Mouse (Mus musculus) hindbrain, embryonic 10.5 days (tissue): ENCODE data around the gene Nudt14. TPM values are rescaled to one million over a fixed set of nuclear protein-coding genes. Genes with fewer than 3 reads are reported as not detected.

ENCODE experiments used
- DNase-seq: peaks from one replicate; pipeline ENCODE4 v3.0.0-alpha.2; 2017; ENCODE audit warnings: low spot score
- H3K27ac ChIP-seq: fragments of 300-500 bp; sonication (generic); 2 replicates; pipeline ENCODE4 v1.5.1; 2016; ENCODE audit warnings: mild to moderate bottlenecking, moderate library complexity
- H3K27me3 ChIP-seq: fragments of 300-500 bp; sonication (generic); 2 replicates; pipeline ENCODE4 v1.6.1; 2016; ENCODE audit warnings: mild to moderate bottlenecking; ENCODE audit not compliant: poor library complexity, insufficient read depth, severe bottlenecking
- H3K36me3 ChIP-seq: fragments of 300-500 bp; sonication (generic); 2 replicates; pipeline ENCODE4 v1.6.1; 2016; ENCODE audit warnings: mild to moderate bottlenecking, moderate library complexity
- H3K4me1 ChIP-seq: fragments of 300-500 bp; sonication (generic); replicated peaks from 2 replicates; pipeline ENCODE4 v1.6.1; 2016; ENCODE audit warnings: mild to moderate bottlenecking
- H3K4me3 ChIP-seq: fragments of 300-500 bp; sonication (generic); 2 replicates; pipeline ENCODE4 v1.5.1; 2016; ENCODE audit warnings: mild to moderate bottlenecking, moderate library complexity
- H3K9me3 ChIP-seq: fragments of 300-500 bp; sonication (generic); 2 replicates; pipeline ENCODE4 v1.6.1; 2016; ENCODE audit warnings: mild to moderate bottlenecking, moderate library complexity
- WGBS: fragments of 180-500 bp; shearing (Covaris S2); methylation state at CpG from one replicate; pipeline ENCODE4 v1.1.7; 2016; 5-methylcytosine and 5-hydroxymethylcytosine counted together
- polyA plus RNA-seq: library from polyadenylated mRNA; unstranded; fragments of >200 nt; fragmentation: Nextera tagmentation; extraction: Ambion mirVana; gene quantifications from 2 replicates; pipeline ENCODE4 v1.2.1, GENCODE M21; 2016

Nudt14 gene
- polyA plus RNA-seq, 1 experiment from 2014 or later, result 79.5 TPM

DNA sequence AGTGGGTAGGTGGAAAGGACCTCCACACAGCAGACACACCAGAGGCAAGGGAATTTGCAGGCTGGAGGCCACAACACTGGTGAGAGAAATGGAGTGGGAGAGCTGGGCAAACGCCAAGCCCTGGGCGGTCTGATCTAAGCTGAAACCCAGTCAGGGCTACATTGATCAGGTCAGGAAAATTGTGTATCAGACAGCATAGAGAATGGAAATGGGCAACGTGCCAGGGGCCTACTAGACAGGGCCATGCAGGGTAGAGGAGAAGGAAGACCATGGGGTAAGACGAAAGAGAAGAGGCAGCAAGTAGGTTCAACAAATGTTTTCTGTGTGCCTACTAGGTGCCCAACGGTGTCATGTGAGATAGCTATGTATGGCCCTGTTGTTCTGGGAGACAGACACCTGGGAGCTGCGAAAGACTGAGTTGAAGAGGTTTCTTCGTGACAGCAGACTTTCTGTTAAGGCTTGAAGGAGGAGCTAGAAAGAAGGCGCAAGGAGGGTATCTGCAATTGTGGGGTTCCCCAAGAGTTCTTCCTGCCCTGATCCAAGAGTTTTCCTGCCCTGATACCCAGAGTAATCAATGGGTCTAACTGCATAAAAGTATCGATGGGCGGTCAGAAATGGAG, 658 bp downstream of the Nudt14 start:
- no peaks in the 10 kb centered on the region for H3K9me3 ChIP-seq
- WGBS, result 48% methylated on average over 10 of the region's 10 CpGs
- H3K27me3 ChIP-seq, result peaks cover 9% of the 10 kb centered on the region; the same call in 1 of the 2 replicates
- DNase-seq, result no peak
- no peaks in the 10 kb centered on the region for H3K36me3 ChIP-seq
- H3K4me3 ChIP-seq, result peak overlapping the region; percentile 85
- peaks cover 57% of the 10 kb centered on the region for H3K4me1 ChIP-seq
- peak overlapping the region; percentile 97 for H3K27ac ChIP-seq

DNA sequence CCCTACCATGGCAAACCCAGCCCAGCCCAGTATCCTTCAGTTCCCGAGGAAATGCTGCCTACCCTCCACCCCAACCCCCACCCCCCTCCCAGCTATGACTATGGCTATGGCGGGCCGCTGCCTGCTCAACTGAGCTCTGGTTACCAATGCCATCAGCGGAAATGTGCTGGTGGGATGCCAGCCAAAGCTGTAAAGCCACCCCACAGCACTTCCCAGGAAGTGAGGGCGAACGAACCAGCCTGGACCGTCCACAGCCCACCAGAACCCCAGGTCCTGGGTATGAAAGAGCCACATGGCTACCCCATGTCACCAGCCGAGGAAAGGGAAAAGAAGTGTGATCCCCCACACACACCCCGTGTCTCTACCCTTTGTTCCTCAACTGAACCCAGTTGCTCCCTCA, 1.2 kb downstream of the Nudt14 start:
- H3K27me3 ChIP-seq, result peaks cover 9% of the 10 kb centered on the region; the same call in 1 of the 2 replicates
- 88% methylated on average over 9 of the region's 9 CpGs for WGBS
- no peak overlapping the region for H3K27ac ChIP-seq
- H3K4me3 ChIP-seq, result 0 out of 2 replicates have a peak overlapping the region, but pooled peaks have one; percentile 85
- no peaks in the 10 kb centered on the region for H3K9me3 ChIP-seq
- no peak for DNase-seq
- peaks cover 57% of the 10 kb centered on the region for H3K4me1 ChIP-seq
- H3K36me3 ChIP-seq, result no peaks in the 10 kb centered on the region

DNA sequence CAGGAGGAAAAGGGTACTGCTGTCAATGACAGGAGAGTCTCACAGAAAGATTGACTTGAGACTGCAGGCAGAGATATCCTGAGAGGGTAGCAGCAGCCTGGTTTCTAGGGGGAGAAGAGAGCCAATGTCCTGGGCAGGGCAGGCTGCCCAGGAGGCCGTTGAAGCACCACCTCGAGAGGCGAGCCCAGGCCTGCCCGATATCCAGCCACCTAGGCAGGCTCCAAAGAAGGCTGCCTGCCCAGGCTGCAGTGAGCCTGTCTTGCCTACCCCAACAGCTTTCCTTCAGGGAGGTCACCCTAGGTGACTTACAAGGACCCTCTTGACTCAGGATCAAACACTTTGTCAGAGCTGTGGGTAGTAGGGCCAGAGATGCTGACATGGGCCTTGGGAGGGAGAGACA, 1.7 kb downstream of the Nudt14 start:
- Histone ChIP-seq H3K36me3 (no peaks in the 10 kb centered on the region), H3K9me3 (no peaks in the 10 kb centered on the region), H3K27me3 (peaks cover 9% of the 10 kb centered on the region; the same call in 1 of the 2 replicates), H3K27ac (no peak overlapping the region), H3K4me3 (no peak overlapping the region), H3K4me1 (peaks cover 57% of the 10 kb centered on the region)
- 88% methylated on average over 4 of the region's 4 CpGs for WGBS
- DNase-seq, result no peak

DNA sequence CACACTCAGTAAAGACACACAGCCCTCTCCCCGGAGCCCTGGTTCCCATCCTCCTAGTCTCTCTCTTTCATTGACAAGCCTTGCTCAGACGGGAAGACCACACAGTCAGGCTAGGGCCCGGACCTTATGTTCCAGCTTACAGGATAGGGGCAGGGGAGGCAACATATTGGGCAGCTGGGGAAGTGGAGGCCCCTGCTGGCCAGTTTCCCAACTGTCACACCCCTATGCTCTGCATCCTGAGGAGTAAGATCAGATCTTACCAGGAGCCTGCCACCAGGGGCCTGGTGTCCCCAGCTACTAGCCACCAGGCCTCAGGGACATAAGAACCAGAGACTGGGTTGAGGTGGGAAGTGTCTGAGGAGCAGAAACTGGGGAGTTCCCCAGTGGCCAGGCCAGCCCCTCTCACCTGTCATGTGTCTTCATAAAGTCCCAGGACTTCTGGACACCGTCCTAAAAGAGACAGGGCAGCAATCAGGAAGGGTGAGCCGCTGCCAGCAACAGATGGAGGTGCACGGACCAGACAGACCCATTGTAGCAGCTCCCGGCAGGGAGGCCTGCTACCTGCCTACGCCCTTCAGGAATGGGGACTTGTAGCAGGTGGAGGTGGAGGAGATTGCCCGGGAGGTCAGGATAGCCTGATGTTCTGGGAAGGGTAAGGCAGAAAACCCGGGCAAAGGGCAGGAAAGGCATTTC, 2.9 kb downstream of the Nudt14 start:
- H3K27ac ChIP-seq, result peak overlapping the region; percentile 50; the same call in 1 of the 2 replicates
- H3K9me3 ChIP-seq, result no peaks in the 10 kb centered on the region
- no peak overlapping the region for H3K4me3 ChIP-seq
- WGBS, result 61% methylated on average over 10 of the region's 10 CpGs
- peaks cover 9% of the 10 kb centered on the region; the same call in 1 of the 2 replicates for H3K27me3 ChIP-seq
- peak; percentile 65 for DNase-seq
- H3K36me3 ChIP-seq, result no peaks in the 10 kb centered on the region
- peaks cover 61% of the 10 kb centered on the region for H3K4me1 ChIP-seq

DNA sequence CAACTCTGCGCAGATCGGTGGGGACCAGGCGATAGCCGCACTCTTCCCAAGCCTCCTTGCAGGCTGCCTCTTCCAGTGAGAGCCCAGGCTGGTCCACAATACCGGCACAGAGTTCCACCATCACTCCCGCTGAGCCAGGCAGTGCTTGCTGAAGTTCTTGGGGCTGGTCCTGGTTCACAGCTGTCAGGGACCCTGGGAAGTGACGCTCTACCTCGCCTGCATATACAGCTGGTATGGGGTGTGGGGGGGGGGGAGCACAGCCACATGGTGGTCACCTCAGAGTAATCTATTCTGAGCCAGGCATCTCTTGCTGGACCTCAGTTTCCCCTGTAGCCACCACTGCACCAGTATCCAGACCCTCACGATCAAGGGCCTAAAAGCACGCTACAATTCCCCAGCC, 3.6 kb downstream of the Nudt14 start:
- Histone ChIP-seq H3K9me3 (no peaks in the 10 kb centered on the region), H3K36me3 (no peaks in the 10 kb centered on the region), H3K4me1 (peaks cover 61% of the 10 kb centered on the region), H3K27me3 (peaks cover 8% of the 10 kb centered on the region; the same call in 1 of the 2 replicates), H3K4me3 (no peak overlapping the region), H3K27ac (peak overlapping the region; percentile 50)
- 84% methylated on average over 10 of the region's 10 CpGs for WGBS
- no peak for DNase-seq

DNA sequence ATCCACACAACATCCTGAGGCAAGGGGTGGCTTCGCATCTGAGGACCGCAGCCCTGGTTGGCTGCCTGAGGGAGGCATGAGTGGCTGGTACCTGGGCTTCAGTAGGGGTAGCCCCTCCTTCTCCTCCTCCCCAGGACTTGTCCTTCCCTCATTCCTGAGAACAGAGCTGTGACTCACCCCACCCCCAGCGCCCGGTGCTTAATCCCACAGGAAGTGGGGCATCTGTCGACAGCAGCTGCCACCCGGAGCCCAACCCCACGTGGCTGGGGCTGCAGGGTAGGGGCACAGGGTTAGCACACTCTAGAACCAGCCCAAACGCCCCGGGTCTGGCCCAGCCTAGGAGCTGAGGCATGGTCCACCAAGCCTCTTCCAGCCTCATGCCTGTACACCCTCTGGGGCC, 4.0 kb downstream of the Nudt14 start:
- Histone ChIP-seq H3K36me3 (no peaks in the 10 kb centered on the region), H3K27me3 (peaks cover 5% of the 10 kb centered on the region; the same call in 1 of the 2 replicates), H3K9me3 (no peaks in the 10 kb centered on the region), H3K4me1 (peaks cover 65% of the 10 kb centered on the region), H3K4me3 (no peak overlapping the region), H3K27ac (peak overlapping the region; percentile 35)
- 49% methylated on average over 9 of the region's 9 CpGs for WGBS
- no peak for DNase-seq

DNA sequence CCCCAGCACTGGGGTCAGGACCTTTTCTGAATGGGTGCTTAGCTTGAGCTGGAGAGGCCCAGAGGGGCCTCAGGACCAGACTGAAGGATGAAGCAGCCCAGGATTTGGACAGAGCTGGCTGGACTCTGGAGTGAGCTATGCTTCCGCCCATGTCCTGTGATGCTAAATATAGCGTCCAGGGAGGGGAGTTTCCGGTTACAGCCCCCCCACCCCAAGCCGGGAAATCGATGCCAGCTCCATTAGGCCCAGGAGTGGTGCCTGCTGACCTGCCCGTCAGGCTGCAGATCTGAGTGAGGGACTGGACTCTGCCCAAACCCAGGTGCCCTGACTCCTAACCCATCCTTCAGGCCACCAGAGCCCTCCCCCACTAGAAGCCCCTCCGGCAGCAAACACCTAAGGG, 9.3 kb downstream of the Nudt14 start:
- peaks cover 52% of the 10 kb centered on the region for H3K27me3 ChIP-seq
- no peaks in the 10 kb centered on the region for H3K36me3 ChIP-seq
- WGBS, result 44% methylated on average over 7 of the region's 7 CpGs
- H3K4me3 ChIP-seq, result no peak overlapping the region
- no peaks in the 10 kb centered on the region for H3K9me3 ChIP-seq
- DNase-seq, result no peak
- H3K4me1 ChIP-seq, result peaks cover 52% of the 10 kb centered on the region
- 0 out of 2 replicates have a peak overlapping the region, but pooled peaks have one; percentile 35 for H3K27ac ChIP-seq

DNA sequence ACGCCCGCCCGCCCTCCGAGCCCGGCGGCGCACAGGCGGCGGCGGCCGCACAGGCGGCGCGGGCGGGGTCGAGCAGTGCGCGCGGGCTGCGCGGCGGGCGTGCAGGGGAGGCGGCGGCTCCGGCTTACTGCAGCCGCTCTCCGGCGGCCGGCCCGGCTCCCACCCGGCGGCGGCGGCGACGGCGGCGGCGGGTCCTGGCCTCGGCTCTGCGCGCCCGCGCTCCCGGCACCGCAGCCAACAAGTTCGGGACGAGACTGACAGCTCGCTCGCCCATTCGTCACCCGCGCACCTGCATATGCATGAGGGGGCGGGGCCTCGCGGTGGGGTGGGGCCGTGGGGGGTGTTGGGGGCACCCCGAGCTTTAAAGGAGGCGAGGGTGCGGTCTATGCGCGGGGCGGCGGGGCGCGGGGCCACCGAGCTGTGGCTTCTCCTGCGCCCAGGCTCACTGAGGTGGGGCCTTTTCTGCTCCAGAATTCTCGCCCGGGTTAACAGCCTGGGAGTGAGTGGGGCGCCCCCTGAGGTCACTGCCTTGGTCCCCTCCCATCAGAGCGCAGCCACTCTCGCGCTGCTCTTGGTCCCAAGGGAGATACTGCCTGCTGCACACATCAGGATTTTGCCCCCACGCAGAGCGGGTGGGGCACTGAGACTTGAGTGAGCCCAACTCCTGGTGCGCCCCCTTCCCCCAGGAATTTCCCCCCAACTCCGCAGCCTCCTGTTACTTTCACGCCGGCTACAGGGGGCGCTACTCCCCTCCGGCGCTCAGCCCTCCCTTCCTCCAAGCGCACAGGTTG, 12.2 kb downstream of the Nudt14 start, which contains the start of gene Jag2:
Gene Jag2, minus strand, starts transcription at position 215 of the 791 bp plus-strand sequence.
- peak within 1 kb of the TSS; percentile 84 for H3K27ac ChIP-seq
- WGBS, result 7% methylated on average over 85 of the region's 85 CpGs
- H3K4me1 ChIP-seq, result peaks cover 67% of the 10 kb centered on the region
- peak within 1 kb of the TSS; percentile 64 for H3K4me3 ChIP-seq
- no peaks in the 10 kb centered on the region for H3K36me3 ChIP-seq
- peak; percentile 74 for DNase-seq
- H3K27me3 ChIP-seq, result peaks cover 80% of the 10 kb centered on the region
- no peaks in the 10 kb centered on the region for H3K9me3 ChIP-seq

DNA sequence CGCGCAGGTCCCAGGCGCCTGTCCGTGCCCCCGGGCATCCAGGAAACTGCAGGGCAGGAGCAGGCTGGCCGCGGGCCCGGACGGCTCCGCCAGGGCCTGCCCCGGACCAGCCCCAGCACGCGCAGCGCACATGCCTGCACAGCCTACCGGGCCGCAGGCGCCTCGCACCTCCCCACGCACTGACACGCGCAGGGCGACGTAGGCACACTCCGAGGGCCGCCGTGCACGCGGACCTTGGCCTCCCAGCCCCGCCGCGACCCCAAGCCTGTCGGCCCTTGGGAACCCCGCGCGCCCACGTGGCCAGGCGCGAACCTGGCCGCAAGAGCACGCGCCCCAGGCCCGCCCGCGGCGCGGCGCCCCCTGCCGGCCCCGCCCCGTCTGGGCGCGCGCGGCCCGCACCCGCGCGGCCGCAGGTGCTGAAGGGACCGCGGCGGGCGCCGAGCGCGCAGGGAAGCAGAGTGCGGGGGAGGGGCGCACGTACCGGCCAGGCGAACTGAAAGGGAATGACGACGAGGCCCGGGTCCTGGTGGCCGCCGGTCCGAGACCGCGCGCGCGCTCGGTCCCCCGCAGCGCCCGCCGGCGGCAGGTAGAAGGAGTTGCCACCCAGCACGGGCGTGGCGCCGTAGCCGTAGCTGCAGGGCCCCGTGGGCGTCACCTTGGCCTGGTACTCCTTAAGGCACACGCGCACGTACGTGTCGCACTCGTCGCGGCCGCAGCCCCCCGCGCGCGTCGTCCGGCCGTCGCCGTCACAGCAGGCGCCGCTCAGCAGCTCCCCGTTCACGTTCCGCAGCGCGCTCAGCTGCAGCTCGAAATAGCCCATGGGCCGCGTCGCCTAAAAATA, 13.3 kb downstream of the Nudt14 start:
- no peaks in the 10 kb centered on the region for H3K9me3 ChIP-seq
- WGBS, result 2% methylated on average over 121 of the region's 124 CpGs
- no peaks in the 10 kb centered on the region for H3K36me3 ChIP-seq
- peak; percentile 49 for DNase-seq
- peaks cover 76% of the 10 kb centered on the region for H3K4me1 ChIP-seq
- peak overlapping the region; percentile 64 for H3K4me3 ChIP-seq
- peaks cover 86% of the 10 kb centered on the region for H3K27me3 ChIP-seq
- peak overlapping the region; percentile 84 for H3K27ac ChIP-seq

DNA sequence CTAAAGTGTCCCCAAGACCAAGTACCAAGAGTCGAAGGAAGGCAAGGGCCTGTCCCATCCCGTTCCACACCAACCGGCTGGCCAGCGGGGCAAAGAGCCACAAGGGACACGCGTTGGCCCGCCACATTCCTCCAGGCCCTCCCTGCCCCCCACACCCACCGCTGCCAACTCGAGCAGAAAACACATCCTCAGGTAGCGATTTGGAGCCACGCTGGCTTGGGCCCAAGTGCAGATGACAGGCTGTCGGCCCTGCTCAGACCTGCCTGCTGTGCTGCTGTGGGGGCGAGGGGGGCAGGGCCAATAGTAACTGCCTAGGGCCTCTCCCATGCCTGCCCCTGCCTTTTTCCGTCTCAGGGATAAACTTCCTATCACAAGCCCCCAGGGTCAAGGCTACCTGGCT, 14.7 kb downstream of the Nudt14 start:
- no peaks in the 10 kb centered on the region for H3K9me3 ChIP-seq
- peaks cover 82% of the 10 kb centered on the region for H3K27me3 ChIP-seq
- H3K36me3 ChIP-seq, result no peaks in the 10 kb centered on the region
- no peak overlapping the region for H3K27ac ChIP-seq
- H3K4me3 ChIP-seq, result no peak overlapping the region
- WGBS, result 69% methylated on average over 14 of the region's 14 CpGs
- no peak for DNase-seq
- peaks cover 78% of the 10 kb centered on the region for H3K4me1 ChIP-seq

DNA sequence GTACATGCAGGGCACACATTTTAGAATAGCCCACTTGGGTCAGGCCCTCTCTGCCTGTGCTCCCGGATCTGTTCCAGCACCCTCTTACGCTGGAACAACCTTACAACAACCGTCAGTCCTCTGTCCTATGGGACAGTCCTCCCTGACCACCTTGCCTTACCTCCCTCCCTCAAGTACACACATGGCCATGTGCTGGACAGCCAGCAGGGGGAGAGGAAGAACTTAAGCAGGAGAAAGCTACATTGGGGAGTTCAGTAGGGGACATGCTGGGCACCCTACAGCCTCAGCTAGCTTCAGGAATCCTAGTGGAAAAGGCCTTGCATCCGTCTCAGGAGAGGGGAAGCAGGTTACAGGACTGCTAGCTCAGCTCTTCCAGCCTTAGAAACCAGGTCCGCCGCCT, 16.0 kb downstream of the Nudt14 start:
- Histone ChIP-seq H3K4me3 (no peak overlapping the region), H3K27me3 (peaks cover 69% of the 10 kb centered on the region), H3K27ac (no peak overlapping the region), H3K9me3 (no peaks in the 10 kb centered on the region), H3K36me3 (no peaks in the 10 kb centered on the region), H3K4me1 (peaks cover 83% of the 10 kb centered on the region)
- DNase-seq, result no peak
- WGBS, result 82% methylated on average over 6 of the region's 6 CpGs

DNA sequence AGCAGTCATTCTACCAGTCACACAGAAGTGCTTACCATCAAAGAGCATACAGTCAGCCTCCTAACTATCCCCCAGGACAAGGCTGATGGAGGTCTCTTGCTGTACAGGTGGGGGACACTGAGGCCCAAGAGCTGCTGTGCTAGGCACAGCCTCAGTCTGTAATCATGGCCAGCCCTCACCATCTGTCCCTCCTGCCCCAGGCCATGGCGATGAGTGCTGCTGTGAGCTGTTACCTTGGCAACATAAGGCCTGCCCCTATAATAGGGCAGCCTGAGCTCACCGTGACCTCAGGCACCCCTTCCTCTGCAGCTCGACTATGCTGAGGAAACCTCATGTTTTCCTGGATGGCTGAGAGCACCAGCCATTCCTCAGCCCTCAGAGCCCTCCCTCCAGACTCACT, 19.4 kb downstream of the Nudt14 start:
- peaks cover 11% of the 10 kb centered on the region for H3K36me3 ChIP-seq
- no peaks in the 10 kb centered on the region for H3K9me3 ChIP-seq
- peak; percentile 49 for DNase-seq
- 10% methylated on average over 3 of the region's 3 CpGs for WGBS
- H3K27me3 ChIP-seq, result peaks cover 44% of the 10 kb centered on the region
- H3K27ac ChIP-seq, result peak overlapping the region; percentile 69
- H3K4me1 ChIP-seq, result peaks cover 79% of the 10 kb centered on the region
- no peak overlapping the region for H3K4me3 ChIP-seq
